Mouse (Mus musculus): Measurements from ENCODE around the gene Cadm4.

GRCm38 (mm10) chr7:24519130-24519529, 37.3 kb downstream of the Cadm4 start:
- TF ChIP-seq ZNF384 (IDR thresholded peaks at IDR 0.05; ENCODE audit: low read depth, low read length): no peak
- TF ChIP-seq ZC3H11A (IDR thresholded peaks at IDR 0.05; ENCODE audit: borderline replicate concordance, low read depth, low read length): no peak
- TF ChIP-seq CHD2 (IDR thresholded peaks at IDR 0.05; ENCODE audit: low read depth, low read length): no peak
